Mouse (Mus musculus) hindbrain, embryonic 15.5 days (tissue): Measurements from ENCODE around the gene Lrch2. TPM values are rescaled to one million over a fixed set of nuclear protein-coding genes. Genes with fewer than 3 reads are reported as not detected.

Experiments
- ATAC-seq: fragments of 200-750 bp; cut with Nextera tagmentation; 2 replicates; pipeline ENCODE4 v1.8.0; 2017; ENCODE audit warnings: low read depth, moderate number of reproducible peaks, moderate TSS enrichment; ENCODE audit not compliant: low FRiP score
- H3K27ac ChIP-seq: fragments of 300-500 bp; sonication (generic); replicated peaks from 2 replicates; pipeline ENCODE4 v1.5.1; 2015; ENCODE audit warnings: mild to moderate bottlenecking, inconsistent platforms
- H3K27me3 ChIP-seq: fragments of 300-500 bp; sonication (generic); 2 replicates; pipeline ENCODE4 v1.6.1; 2015; ENCODE audit warnings: control low read depth, inconsistent platforms
- H3K36me3 ChIP-seq: fragments of 300-500 bp; sonication (generic); 2 replicates; pipeline ENCODE4 v1.6.1; 2015; ENCODE audit warnings: control low read depth, inconsistent platforms
- H3K4me1 ChIP-seq: fragments of 300-500 bp; sonication (generic); replicated peaks from 2 replicates; pipeline ENCODE4 v1.6.1; 2015; ENCODE audit warnings: control low read depth, inconsistent platforms
- H3K4me2 ChIP-seq: fragments of 300-500 bp; sonication (generic); 2 replicates; pipeline ENCODE4 v1.6.1; 2015; ENCODE audit warnings: moderate library complexity, mild to moderate bottlenecking, inconsistent platforms
- H3K4me3 ChIP-seq: fragments of 300-500 bp; sonication (generic); 2 replicates; pipeline ENCODE4 v1.5.1; 2015; ENCODE audit warnings: mild to moderate bottlenecking, inconsistent platforms
- H3K9ac ChIP-seq: fragments of 300-500 bp; sonication (generic); 2 replicates; pipeline ENCODE4 v1.6.1; 2015; ENCODE audit warnings: inconsistent platforms
- H3K9me3 ChIP-seq: fragments of 300-500 bp; sonication (generic); 2 replicates; pipeline ENCODE4 v1.6.1; 2016; ENCODE audit warnings: control low read depth, inconsistent platforms
- WGBS: fragments of 180-500 bp; shearing (Covaris S2); methylation state at CpG from one replicate; pipeline ENCODE4 v1.1.7; 2015; 5-methylcytosine and 5-hydroxymethylcytosine counted together
- polyA plus RNA-seq: library from polyadenylated mRNA; unstranded; fragments of >200 nt; fragmentation: Nextera tagmentation; extraction: Ambion mirVana; gene quantifications from 2 replicates; pipeline ENCODE4 v1.2.1, GENCODE M21; 2015

Gene Lrch2
- polyA plus RNA-seq, 1 experiment from 2014 or later: 8.6 TPM

DNA sequence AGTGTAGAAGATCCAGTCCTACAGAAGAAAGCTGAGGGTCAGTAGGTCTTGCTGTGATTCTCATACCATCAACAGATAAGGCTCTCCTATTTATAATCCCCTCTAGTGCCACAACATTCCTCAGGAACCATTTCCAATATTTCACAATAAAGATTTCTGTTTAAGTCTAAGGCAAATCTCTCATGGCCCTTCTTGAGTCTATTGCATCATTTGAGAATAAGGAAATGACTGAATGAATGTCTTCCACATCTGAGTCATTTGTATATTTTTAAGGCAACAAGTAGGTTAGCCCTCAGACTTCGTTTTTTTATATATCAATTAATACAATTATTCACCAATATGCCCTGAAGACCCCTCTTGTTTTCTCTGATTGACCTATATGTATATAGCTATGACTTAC is 124.8 kb downstream of the Lrch2 start, which contains the start of gene Il13ra2:
Gene Il13ra2, minus strand, starts transcription at position 64 of the 400 bp plus-strand sequence.
- Histone ChIP-seq H3K4me2 (no peak within 1 kb of the TSS), H3K4me3 (no peak within 1 kb of the TSS), H3K27me3 (no peaks in the 10 kb centered on the region), H3K36me3 (no peaks in the 10 kb centered on the region), H3K9ac (no peak within 1 kb of the TSS), H3K9me3 (no peaks in the 10 kb centered on the region), H3K27ac (no peak within 1 kb of the TSS), H3K4me1 (no peaks in the 10 kb centered on the region)
- no peak for ATAC-seq
- WGBS: 40% methylated on average over 1 of the region's 1 CpGs

Other genes starting within 250 kb of the Lrch2 start
- gene Il13ra2, start 124.9 kb downstream of the Lrch2 start, polyA plus RNA-seq: 0.24 TPM in 1 of 2 replicates, not detected in the other
- gene Vmn1r239-ps, start 100.4 kb downstream of the Lrch2 start, polyA plus RNA-seq: not detected in 2 replicates
- gene Gm15128, start 211.9 kb upstream of the Lrch2 start, polyA plus RNA-seq: not detected in 2 replicates